Comparison of ENCODE assay signal across 10 mouse cellular contexts in the genomic region with DNA sequence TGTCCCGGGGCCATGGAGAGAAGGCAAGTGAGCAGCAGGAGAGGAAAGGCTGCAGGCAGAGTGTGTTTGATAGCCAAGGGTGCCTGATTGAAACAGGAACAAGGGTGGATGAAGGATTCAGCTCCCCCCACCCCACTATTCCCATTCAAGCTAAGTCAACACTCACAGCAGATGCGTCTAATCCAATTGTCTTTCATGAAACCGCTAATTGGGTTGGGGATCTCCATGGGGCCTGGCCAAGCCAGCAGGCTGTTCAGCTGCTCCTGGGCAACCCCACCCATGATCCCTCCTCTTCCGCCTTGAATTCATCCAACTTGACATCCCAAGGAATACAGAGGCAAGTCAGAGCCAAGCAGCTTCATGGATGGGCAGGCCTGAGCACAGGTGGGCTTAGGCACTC.
"Had no signal": no experiment of that assay in that cellular context is flagged by ENCODE, and none has a peak within 500 bp of the region (broad histone marks: within the 10 kb centered on the region; RNA-seq: fewer than 3 reads in every experiment).

No protein-coding gene starts in this region.

- DNase-seq: kidney, adult 11 months; kidney, adult 8-10 months; kidney, postnatal 14 days; kidney, postnatal 4 days; layer of hippocampus, adult 9-11 months; liver, postnatal 0 days; lung, embryonic 14.5 days; right cerebral cortex, postnatal 25 days; thymus, adult 18-20 months; thymus, postnatal 4 days had no signal
